Mouse (Mus musculus): ENCODE measurements at regions not wholly inside any gene's neighbourhood (a gene's known extent, or its start where the extent isn't known, plus 50 kb on each side); places are given as distances from the start of the nearest gene placed in this dataset.

- DNase-seq, result no peak
Observed at GRCm38 (mm10) chr14:73978694-73979093, 317.7 kb downstream of the Gm21750 start.

- no peak for DNase-seq
Observed at GRCm38 (mm10) chr14:73996229-73996628, 335.2 kb downstream of the Gm21750 start.

GRCm38 (mm10) chr14:73997796-73998195, 336.8 kb downstream of the Gm21750 start:
- no peak for DNase-seq

GRCm38 (mm10) chr14:73999409-73999909, 338.4 kb downstream of the Gm21750 start:
- DNase-seq, result no peak

GRCm38 (mm10) chr14:74006911-74007310, 345.9 kb downstream of the Gm21750 start:
- DNase-seq, result no peak

GRCm38 (mm10) chr14:74011555-74011954, 350.5 kb downstream of the Gm21750 start:
- DNase-seq, result no peak

- DNase-seq, result no peak
Observed at GRCm38 (mm10) chr14:74019421-74019820, 358.4 kb downstream of the Gm21750 start.

- DNase-seq, result no peak
Observed at GRCm38 (mm10) chr14:74047009-74047694, 386.1 kb downstream of the Gm21750 start.

GRCm38 (mm10) chr14:74047695-74048280, 386.8 kb downstream of the Gm21750 start:
- no peak for DNase-seq

- no peak for DNase-seq
Observed at GRCm38 (mm10) chr14:74048386-74048785, 387.4 kb downstream of the Gm21750 start.

- no peak for DNase-seq
Observed at GRCm38 (mm10) chr14:74066051-74066450, 405.0 kb downstream of the Gm21750 start.

GRCm38 (mm10) chr14:74093016-74093415, 432.0 kb downstream of the Gm21750 start:
- no peak for DNase-seq

- DNase-seq, result no peak
Observed at GRCm38 (mm10) chr14:74099696-74100095, 438.7 kb downstream of the Gm21750 start.

GRCm38 (mm10) chr14:74112603-74113002, 451.6 kb downstream of the Gm21750 start:
- no peak for DNase-seq

GRCm38 (mm10) chr14:74113116-74113515, 452.1 kb downstream of the Gm21750 start:
- no peak for DNase-seq

- no peak for DNase-seq
Observed at GRCm38 (mm10) chr14:74113556-74113955, 452.5 kb downstream of the Gm21750 start.

GRCm38 (mm10) chr14:74117686-74118085, 456.7 kb downstream of the Gm21750 start:
- DNase-seq, result no peak

- no peak for DNase-seq
Observed at GRCm38 (mm10) chr14:74145202-74145700, 484.2 kb downstream of the Gm21750 start.

- no peak for DNase-seq
Observed at GRCm38 (mm10) chr14:74166221-74166620, 474.4 kb upstream of the Htr2a start.

- no peak for DNase-seq
Observed at GRCm38 (mm10) chr14:74169131-74169875, 471.3 kb upstream of the Htr2a start.

- no peak for DNase-seq
Observed at GRCm38 (mm10) chr14:74180066-74180465, 460.6 kb upstream of the Htr2a start.

GRCm38 (mm10) chr14:74182996-74183395, 457.6 kb upstream of the Htr2a start:
- DNase-seq, result no peak

- no peak for DNase-seq
Observed at GRCm38 (mm10) chr14:74201710-74202109, 438.9 kb upstream of the Htr2a start.

GRCm38 (mm10) chr14:74205011-74205410, 435.6 kb upstream of the Htr2a start:
- DNase-seq, result no peak

Data from lung, adult 18-20 months (tissue).